Mouse (Mus musculus): ENCODE results near the gene Pcdh15.

Pcdh15 gene

GRCm38 (mm10) chr10:73564216-73564615 lies 465.1 kb downstream of the Pcdh15 start:
- TF ChIP-seq GATA4 (IDR thresholded peaks at IDR 0.05; ENCODE audit: insufficient replicate concordance, low read length) = no peak

- TF ChIP-seq GATA4 (IDR thresholded peaks at IDR 0.05; ENCODE audit: insufficient replicate concordance, low read length) = no peak
Observed at GRCm38 (mm10) chr10:73574711-73575297, 475.7 kb downstream of the Pcdh15 start.

GRCm38 (mm10) chr10:73667501-73667900 lies 568.4 kb downstream of the Pcdh15 start:
- no peak for TF ChIP-seq GATA4 (IDR thresholded peaks at IDR 0.05; ENCODE audit: insufficient replicate concordance, low read length)

GRCm38 (mm10) chr10:73700519-73701286 lies 601.6 kb downstream of the Pcdh15 start:
- no peak for TF ChIP-seq GATA4 (IDR thresholded peaks at IDR 0.05; ENCODE audit: insufficient replicate concordance, low read length)

GRCm38 (mm10) chr10:73725566-73726240 lies 626.6 kb downstream of the Pcdh15 start:
- TF ChIP-seq GATA4 (IDR thresholded peaks at IDR 0.05; ENCODE audit: insufficient replicate concordance, low read length) = no peak

DNA sequence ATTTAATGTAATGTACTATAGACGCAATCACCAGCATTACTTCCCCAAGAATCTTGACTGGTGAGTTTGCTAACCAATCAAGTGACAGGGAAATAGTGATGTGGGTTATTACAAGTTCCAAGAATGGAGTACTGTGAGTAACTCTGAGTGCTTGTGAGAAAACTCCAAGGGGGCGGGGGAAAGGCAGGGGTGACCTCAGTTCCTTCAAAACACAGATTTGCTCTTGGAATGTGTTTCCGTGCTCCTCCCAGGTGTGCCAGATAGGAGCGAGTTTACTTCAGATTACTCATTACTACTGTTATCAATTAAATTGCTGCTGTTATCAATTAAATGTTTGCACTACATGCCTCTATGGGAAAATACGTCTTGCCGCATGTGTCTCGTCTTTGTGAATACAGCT lies 634.1 kb downstream of the Pcdh15 start:
- TF ChIP-seq GATA4 (IDR thresholded peaks at IDR 0.05; ENCODE audit: insufficient replicate concordance, low read length) = no peak

DNA sequence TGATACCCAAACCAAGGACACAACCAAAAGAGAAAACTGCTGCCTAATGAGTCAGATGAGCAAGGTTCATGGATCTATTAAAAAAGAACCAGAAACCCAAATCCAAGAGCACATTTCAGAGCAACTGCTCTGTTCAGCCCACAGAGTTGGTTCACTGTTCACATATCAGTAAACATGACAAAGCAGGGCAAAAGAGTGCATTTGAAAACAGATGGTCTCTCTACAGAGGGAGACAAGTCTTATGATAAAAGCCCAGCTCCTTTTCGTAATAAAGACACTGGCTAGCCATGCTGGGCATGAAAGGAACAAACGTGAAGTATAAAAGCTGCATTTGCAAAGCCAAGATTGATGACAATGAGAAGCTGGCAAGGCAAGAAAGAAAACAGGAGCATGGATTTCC lies 649.9 kb downstream of the Pcdh15 start:
- TF ChIP-seq GATA4 (IDR thresholded peaks at IDR 0.05; ENCODE audit: insufficient replicate concordance, low read length) = no peak

- no peak for TF ChIP-seq GATA4 (IDR thresholded peaks at IDR 0.05; ENCODE audit: insufficient replicate concordance, low read length)
Observed at GRCm38 (mm10) chr10:73753876-73754275, 654.7 kb downstream of the Pcdh15 start.

GRCm38 (mm10) chr10:73782945-73783344 lies 683.8 kb downstream of the Pcdh15 start:
- TF ChIP-seq GATA4 (IDR thresholded peaks at IDR 0.05; ENCODE audit: insufficient replicate concordance, low read length) = no peak

GRCm38 (mm10) chr10:73788163-73788562 lies 689.0 kb downstream of the Pcdh15 start:
- no peak for TF ChIP-seq GATA4 (IDR thresholded peaks at IDR 0.05; ENCODE audit: insufficient replicate concordance, low read length)

- TF ChIP-seq GATA4 (IDR thresholded peaks at IDR 0.05; ENCODE audit: insufficient replicate concordance, low read length) = no peak
Observed at GRCm38 (mm10) chr10:73805069-73805468, 705.9 kb downstream of the Pcdh15 start.

GRCm38 (mm10) chr10:73812311-73812710 lies 713.2 kb downstream of the Pcdh15 start:
- no peak for TF ChIP-seq GATA4 (IDR thresholded peaks at IDR 0.05; ENCODE audit: insufficient replicate concordance, low read length)

DNA sequence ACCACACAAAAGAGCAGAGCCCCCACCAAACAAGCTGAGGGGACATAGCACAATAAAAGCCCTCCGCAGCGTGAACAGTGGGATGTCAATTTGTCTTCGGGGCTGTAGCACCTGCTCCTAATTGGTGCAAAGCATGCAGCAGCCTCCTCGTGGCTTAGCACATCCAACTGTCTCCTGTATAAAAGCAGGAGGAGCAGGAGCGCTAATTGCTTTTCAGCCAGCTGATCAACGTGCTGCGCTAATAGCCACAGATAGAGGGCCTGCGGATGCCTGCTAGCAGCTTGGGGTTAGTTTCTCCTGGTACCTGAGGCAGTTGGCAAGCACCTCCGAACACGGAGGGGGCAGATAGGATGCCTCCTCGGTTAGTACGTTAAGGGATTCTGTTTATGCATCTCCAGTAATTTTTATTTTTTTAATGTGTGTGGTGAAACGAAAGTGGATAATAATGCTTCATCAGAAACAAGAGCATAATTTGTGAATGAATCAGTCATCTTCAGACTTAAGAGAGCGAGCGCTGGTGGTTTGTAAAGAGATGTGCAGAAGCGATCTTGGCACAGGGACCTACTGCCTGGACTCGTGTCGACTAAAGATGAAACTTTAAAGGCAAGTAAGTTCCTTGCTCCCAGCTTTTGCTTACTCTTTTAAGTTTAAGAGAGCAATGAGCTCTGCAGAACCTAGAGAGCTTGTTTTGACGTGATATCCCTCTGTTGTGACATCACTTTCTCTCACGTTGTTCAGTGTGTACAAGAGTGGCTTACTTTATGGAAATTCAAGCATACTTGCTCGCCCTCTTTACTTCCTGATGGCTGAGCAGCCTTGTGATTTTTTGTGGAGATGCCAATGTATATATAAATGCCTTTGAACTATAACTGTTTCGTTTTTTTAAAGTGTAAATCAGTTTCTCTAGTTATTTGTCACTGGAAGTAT lies 722.8 kb downstream of the Pcdh15 start:
- TF ChIP-seq GATA4 (IDR thresholded peaks at IDR 0.05; ENCODE audit: insufficient replicate concordance, low read length) = no peak

DNA sequence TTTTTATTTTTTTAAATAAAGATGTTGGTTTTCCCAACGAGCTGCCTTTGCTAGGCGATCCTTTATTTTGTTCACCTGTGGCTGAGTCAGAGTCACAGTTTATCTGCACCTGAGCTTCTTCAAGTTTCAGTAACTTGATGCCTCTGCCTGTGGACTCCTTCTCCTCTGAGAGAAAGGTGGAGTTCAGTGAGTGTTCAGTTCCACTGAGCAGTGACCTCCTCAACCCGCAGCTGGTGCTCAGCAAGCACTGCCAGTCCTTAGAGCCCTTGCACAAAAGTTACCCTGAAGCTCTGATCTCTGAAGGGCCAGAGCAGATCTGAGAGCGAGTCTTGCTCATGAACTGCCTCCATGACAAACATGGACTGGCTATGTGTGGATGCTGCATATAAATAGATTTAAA lies 724.1 kb downstream of the Pcdh15 start:
- TF ChIP-seq GATA4 (IDR thresholded peaks at IDR 0.05; ENCODE audit: insufficient replicate concordance, low read length) = no peak

- no peak for TF ChIP-seq GATA4 (IDR thresholded peaks at IDR 0.05; ENCODE audit: insufficient replicate concordance, low read length)
Observed at GRCm38 (mm10) chr10:73826354-73826753, 727.2 kb downstream of the Pcdh15 start.

Measured in liver, adult (tissue).